Mouse (Mus musculus) testis, adult 2 months (tissue): ENCODE measurements around the gene Eif1ad.
"Not testable (repeated sequence)": the region's sequence is repeated elsewhere in the genome, so short reads cannot be mapped to it uniquely, and the experiment has no call there.

Experiments
- CTCF ChIP-seq: fragments of 200-500 bp; IDR thresholded peaks from 2 replicates; pipeline ENCODE4 v1.5.1; 2012; ENCODE audit warnings: low read depth, mild to moderate bottlenecking, inconsistent platforms, low read length, moderate library complexity; ENCODE audit not compliant: control insufficient read depth, insufficient read depth, insufficient replicate concordance
- POLR2A ChIP-seq: fragments of 200-500 bp; IDR thresholded peaks from 2 replicates; pipeline ENCODE4 v1.6.1; 2012; ENCODE audit warnings: low read depth, mild to moderate bottlenecking, inconsistent platforms, low read length, moderate library complexity; ENCODE audit not compliant: control insufficient read depth

GRCm38 (mm10) chr19:5401073-5401472, 34.5 kb downstream of the Eif1ad start:
- not testable (repeated sequence) for TF ChIP-seq POLR2A, CTCF
